Mouse (Mus musculus): ENCODE measurements around the gene Srp68. TPM values are rescaled to one million over a fixed set of nuclear protein-coding genes. Genes with fewer than 3 reads are reported as not detected.
"Not testable (repeated sequence)": the region's sequence is repeated elsewhere in the genome, so short reads cannot be mapped to it uniquely, and the experiment has no call there.

Srp68 gene
- total RNA-seq, 2 experiments from 2014 or later: 61.9 to 62.9 TPM

- intact Hi-C loops (cut with DNase I): no loop called here
- no peak for DNase-seq (ENCODE audit: low spot score)
Observed at GRCm38 (mm10) chr11:116285770-116286191, 11.8 kb upstream of the Srp68 start.

GRCm38 (mm10) chr11:116283982-116284381 lies 10.0 kb upstream of the Srp68 start:
- no peak for DNase-seq (ENCODE audit: low spot score)
- intact Hi-C loops (cut with DNase I): no loop called here

GRCm38 (mm10) chr11:116282912-116283521 lies 9.0 kb upstream of the Srp68 start:
- DNase-seq (ENCODE audit: low spot score): no peak
- intact Hi-C loops (cut with DNase I): no loop called here

GRCm38 (mm10) chr11:116282089-116282488 lies 8.1 kb upstream of the Srp68 start:
- intact Hi-C loops (cut with DNase I): no loop called here
- no peak for DNase-seq (ENCODE audit: low spot score)

GRCm38 (mm10) chr11:116281671-116282070 lies 7.7 kb upstream of the Srp68 start:
- DNase-seq (ENCODE audit: low spot score): no peak
- intact Hi-C loops (cut with DNase I): no loop called here

GRCm38 (mm10) chr11:116280751-116281663 lies 7.0 kb upstream of the Srp68 start, which contains the start of gene Galr2:
Gene Galr2 (plus strand): TSS chr11:116280939.
- DNase-seq (ENCODE audit: low spot score): no peak
- intact Hi-C loops (cut with DNase I): no loop called here

- intact Hi-C loops (cut with DNase I): not testable (repeated sequence)
Observed at GRCm38 (mm10) chr11:116277184-116277583, 3.2 kb upstream of the Srp68 start.

GRCm38 (mm10) chr11:116273469-116274044 lies 460 bp downstream of the Srp68 start:
- no peak for DNase-seq (ENCODE audit: low spot score)
- intact Hi-C loops (cut with DNase I): loop anchor here (1.0 kb wide), 1 partner anchor 33 kb away; no protein-coding TSS in a partner anchor

More at GRCm38 (mm10) chr11:116277184-116277583, 3.2 kb upstream of the Srp68 start:
- DNase-seq (ENCODE audit: low spot score): not testable (repeated sequence)

GRCm38 (mm10) chr11:116272589-116273468 lies 1.2 kb downstream of the Srp68 start:
- no peak for DNase-seq (ENCODE audit: low spot score)
- intact Hi-C loops (cut with DNase I): no loop called here

- no peak for DNase-seq (ENCODE audit: low spot score)
- intact Hi-C loops (cut with DNase I): no loop called here
Observed at GRCm38 (mm10) chr11:116269560-116269959, 4.5 kb downstream of the Srp68 start.

GRCm38 (mm10) chr11:116268313-116268712 lies 5.7 kb downstream of the Srp68 start:
- intact Hi-C loops (cut with DNase I): no loop called here
- no peak for DNase-seq (ENCODE audit: low spot score)

GRCm38 (mm10) chr11:116267637-116268036 lies 6.4 kb downstream of the Srp68 start:
- intact Hi-C loops (cut with DNase I): no loop called here
- DNase-seq (ENCODE audit: low spot score): no peak

- intact Hi-C loops (cut with DNase I): no loop called here
- DNase-seq (ENCODE audit: low spot score): no peak
Observed at GRCm38 (mm10) chr11:116265850-116266249, 8.2 kb downstream of the Srp68 start.

- no peak for DNase-seq (ENCODE audit: low spot score)
Observed at GRCm38 (mm10) chr11:116265352-116265751, 8.7 kb downstream of the Srp68 start.

GRCm38 (mm10) chr11:116260259-116260658 lies 13.8 kb downstream of the Srp68 start:
- DNase-seq (ENCODE audit: low spot score): no peak
- intact Hi-C loops (cut with DNase I): no loop called here

More at GRCm38 (mm10) chr11:116265352-116265751, 8.7 kb downstream of the Srp68 start:
- intact Hi-C loops (cut with DNase I): no loop called here

- DNase-seq (ENCODE audit: low spot score): no peak
- intact Hi-C loops (cut with DNase I): no loop called here
Observed at GRCm38 (mm10) chr11:116259461-116259860, 14.6 kb downstream of the Srp68 start.

- no peak for DNase-seq (ENCODE audit: low spot score)
- intact Hi-C loops (cut with DNase I): no loop called here
Observed at GRCm38 (mm10) chr11:116255982-116256675, 17.9 kb downstream of the Srp68 start.

GRCm38 (mm10) chr11:116255090-116255981 lies 18.7 kb downstream of the Srp68 start:
- intact Hi-C loops (cut with DNase I): no loop called here
- no peak for DNase-seq (ENCODE audit: low spot score)
